Mouse (Mus musculus) heart, embryonic 14.5 days (tissue): ENCODE results near the gene Ager. TPM values are rescaled to one million over a fixed set of nuclear protein-coding genes. Genes with fewer than 3 reads are reported as not detected.
A peak's percentile ranks its signal among the peaks of the same experiment; 100 is the strongest.

Source experiments
- ATAC-seq: fragments of 200-750 bp; cut with Nextera tagmentation; 2 replicates; pipeline ENCODE4 v1.8.0; 2017; ENCODE audit warnings: low read depth, moderate TSS enrichment; ENCODE audit not compliant: insufficient number of reproducible peaks, insufficient read depth, low FRiP score
- H3K27ac ChIP-seq, 2 experiments: fragments of 200-500 bp in 1 of 2; fragments of 300-500 bp in 1 of 2; sonication (generic) in 1 of 2; replicated peaks in 1 of 2; 2 replicates each; pipeline ENCODE4 v1.5.1; 2012 to 2014; ENCODE audit warnings: low read depth in 2 of 2, low read length in 2 of 2, control low read depth in 1 of 2, mild to moderate bottlenecking in 1 of 2, mixed read lengths in 1 of 2; ENCODE audit not compliant: control insufficient read depth in 1 of 2, insufficient read depth in 1 of 2
- H3K27me3 ChIP-seq: fragments of 300-500 bp; sonication (generic); 2 replicates; pipeline ENCODE4 v1.6.1; 2014; ENCODE audit warnings: mild to moderate bottlenecking, low read length, control low read depth; ENCODE audit not compliant: control insufficient read depth, insufficient read depth
- H3K36me3 ChIP-seq: fragments of 300-500 bp; sonication (generic); 2 replicates; pipeline ENCODE4 v1.6.1; 2014; ENCODE audit warnings: mild to moderate bottlenecking, control low read depth, low read length, mixed read lengths; ENCODE audit not compliant: control insufficient read depth, insufficient read depth
- H3K4me1 ChIP-seq, 2 experiments: fragments of 200-500 bp in 1 of 2; fragments of 300-500 bp in 1 of 2; sonication (generic) in 1 of 2; 2 replicates each; pipeline ENCODE4 v1.6.1; 2012 to 2014; ENCODE audit warnings: low read length in 2 of 2, control low read depth in 1 of 2, mixed read lengths in 1 of 2; ENCODE audit not compliant: control insufficient read depth in 2 of 2, insufficient read depth in 2 of 2
- H3K4me2 ChIP-seq: fragments of 300-500 bp; sonication (generic); 2 replicates; pipeline ENCODE4 v1.6.1; 2014; ENCODE audit warnings: mild to moderate bottlenecking, low read length
- H3K4me3 ChIP-seq, 2 experiments: fragments of 200-500 bp in 1 of 2; fragments of 300-500 bp in 1 of 2; sonication (generic) in 1 of 2; 2 replicates each; pipeline ENCODE4 v1.5.1; 2012 to 2014; ENCODE audit warnings: low read length in 2 of 2, mild to moderate bottlenecking in 2 of 2, control low read depth in 1 of 2, low read depth in 1 of 2, moderate library complexity in 1 of 2; ENCODE audit not compliant: control insufficient read depth in 1 of 2, insufficient read depth in 1 of 2
- H3K9ac ChIP-seq: fragments of 300-500 bp; sonication (generic); 2 replicates; pipeline ENCODE4 v1.6.1; 2014; ENCODE audit warnings: mild to moderate bottlenecking, low read length
- H3K9me3 ChIP-seq: fragments of 300-500 bp; sonication (generic); 2 replicates; pipeline ENCODE4 v1.6.1; 2016; ENCODE audit warnings: low read length, control low read depth; ENCODE audit not compliant: control insufficient read depth
- WGBS: fragments of 180-500 bp; shearing (Covaris S2); extraction: QIAGEN DNeasy Blood & Tissue Kit; methylation state at CpG from one replicate; pipeline ENCODE4 v1.1.7; 2014; 5-methylcytosine and 5-hydroxymethylcytosine counted together
- polyA plus RNA-seq: library from polyadenylated mRNA; unstranded; fragments of >200 nt; fragmentation: Nextera tagmentation; extraction: Ambion mirVana; gene quantifications from 2 replicates; pipeline ENCODE4 v1.2.1, GENCODE M21; 2014

Ager gene
- polyA plus RNA-seq, 1 experiment from 2014 or later: 1.2 TPM

DNA sequence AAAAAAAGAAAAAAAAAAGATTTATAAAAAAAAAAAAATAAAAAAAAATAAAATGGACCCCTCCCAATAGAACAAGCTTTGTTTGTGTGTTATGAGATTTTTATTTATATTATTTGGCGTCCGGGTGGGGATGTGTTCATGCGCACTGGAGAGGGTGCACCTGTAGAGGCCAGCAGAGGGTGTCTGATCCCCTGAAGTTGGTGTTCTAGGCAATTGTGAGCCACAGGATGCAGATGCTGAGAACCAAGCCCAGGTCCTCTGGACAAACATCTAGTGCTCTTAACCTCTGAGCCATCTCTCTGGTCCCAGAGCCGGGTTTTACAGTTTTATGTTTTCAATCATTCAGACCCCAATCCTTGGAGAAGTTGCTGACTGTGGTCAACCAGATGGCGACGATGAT lies 37.2 kb upstream of the Ager start:
- Histone ChIP-seq H3K9ac (no peak overlapping the region), H3K27ac (0 out of 4 replicates have a peak overlapping the region, but pooled peaks of 1 of the 2 experiments have one; percentile 55), H3K9me3 (0 out of 2 replicates have a peak, but pooled peaks cover 2% of the 10 kb centered on the region), H3K4me3 (no peak overlapping the region), H3K4me2 (no peak overlapping the region), H3K36me3 (no peaks in the 10 kb centered on the region), H3K4me1 (peaks cover 8 to 11% of the 10 kb centered on the region in 2 experiments), H3K27me3 (no peaks in the 10 kb centered on the region)
- ATAC-seq: no peak
- WGBS: 87% methylated on average over 6 of the region's 6 CpGs

DNA sequence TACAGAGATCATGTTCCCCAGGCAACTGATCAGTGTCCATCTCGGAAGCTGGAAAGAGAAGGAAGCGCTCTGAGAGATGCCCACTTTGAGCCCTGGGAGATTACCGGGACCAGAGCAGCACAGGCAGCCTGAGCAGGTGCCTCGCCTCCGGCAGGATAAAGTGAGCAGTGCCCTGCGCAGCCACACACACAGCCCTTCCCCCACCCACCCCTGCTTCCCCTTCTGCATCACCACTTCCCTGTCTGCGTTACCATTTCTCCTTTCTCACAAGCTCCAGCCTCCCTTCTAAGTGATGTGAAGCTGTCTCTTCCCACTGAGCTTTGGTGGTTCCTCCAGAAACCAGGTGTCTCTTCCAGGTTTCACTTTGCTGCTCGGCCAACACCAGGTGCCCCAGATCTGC lies 36.5 kb upstream of the Ager start:
- H3K27ac ChIP-seq: peak overlapping the region in 1 of 2 experiments; percentile 55; a peak in 2 of 4 replicates
- no peak overlapping the region for H3K9ac ChIP-seq
- peak overlapping the region; percentile 34; the same call in 1 of the 2 replicates for H3K4me2 ChIP-seq
- H3K4me1 ChIP-seq: peaks cover 8 to 11% of the 10 kb centered on the region in 2 experiments
- H3K27me3 ChIP-seq: no peaks in the 10 kb centered on the region
- no peak for ATAC-seq
- H3K36me3 ChIP-seq: no peaks in the 10 kb centered on the region
- H3K4me3 ChIP-seq: no peak overlapping the region
- 0 out of 2 replicates have a peak, but pooled peaks cover 2% of the 10 kb centered on the region for H3K9me3 ChIP-seq
- 41% methylated on average over 8 of the region's 8 CpGs for WGBS

DNA sequence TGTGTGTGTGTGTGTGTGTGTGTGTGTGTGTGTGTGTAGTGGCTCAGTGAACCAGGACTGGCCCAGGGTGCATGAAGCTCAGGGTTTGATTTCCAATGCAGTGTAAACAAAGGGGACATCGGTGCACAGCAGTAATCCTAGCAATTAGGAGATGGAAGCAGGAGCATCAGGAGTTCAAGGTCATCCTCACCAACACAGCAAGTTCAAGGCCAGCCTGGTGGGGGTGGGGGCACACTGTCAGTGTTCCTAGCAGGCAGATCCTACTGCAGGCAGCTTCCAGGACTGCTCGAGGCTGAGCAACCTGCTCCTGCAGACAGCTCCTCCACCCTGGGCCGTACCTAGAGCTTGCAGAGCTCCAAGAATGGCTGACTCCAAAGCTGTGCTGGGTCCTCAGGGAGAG lies 35.1 kb upstream of the Ager start:
- no peak overlapping the region for H3K4me3 ChIP-seq
- no peak for ATAC-seq
- H3K27ac ChIP-seq: no peak overlapping the region
- H3K4me1 ChIP-seq: peaks cover 8 to 11% of the 10 kb centered on the region in 2 experiments
- H3K36me3 ChIP-seq: no peaks in the 10 kb centered on the region
- 52% methylated on average over 3 of the region's 3 CpGs for WGBS
- no peak overlapping the region for H3K9ac ChIP-seq
- H3K4me2 ChIP-seq: no peak overlapping the region
- H3K27me3 ChIP-seq: no peaks in the 10 kb centered on the region
- 0 out of 2 replicates have a peak, but pooled peaks cover 2% of the 10 kb centered on the region for H3K9me3 ChIP-seq

- no peak overlapping the region for H3K9ac ChIP-seq
- H3K4me1 ChIP-seq: peaks cover 8 to 11% of the 10 kb centered on the region in 2 experiments
- H3K9me3 ChIP-seq: 0 out of 2 replicates have a peak, but pooled peaks cover 2% of the 10 kb centered on the region
- H3K27ac ChIP-seq: 0 out of 4 replicates have a peak overlapping the region, but pooled peaks of 1 of the 2 experiments have one; percentile 41
- no peaks in the 10 kb centered on the region for H3K27me3 ChIP-seq
- H3K36me3 ChIP-seq: no peaks in the 10 kb centered on the region
- no peak overlapping the region for H3K4me3 ChIP-seq
- no peak overlapping the region for H3K4me2 ChIP-seq
- WGBS: 65% methylated on average over 11 of the region's 11 CpGs
- ATAC-seq: no peak
These were observed 34.3 kb upstream of the Ager start for GRCm38 (mm10) chr17:34563354-34563753.

DNA sequence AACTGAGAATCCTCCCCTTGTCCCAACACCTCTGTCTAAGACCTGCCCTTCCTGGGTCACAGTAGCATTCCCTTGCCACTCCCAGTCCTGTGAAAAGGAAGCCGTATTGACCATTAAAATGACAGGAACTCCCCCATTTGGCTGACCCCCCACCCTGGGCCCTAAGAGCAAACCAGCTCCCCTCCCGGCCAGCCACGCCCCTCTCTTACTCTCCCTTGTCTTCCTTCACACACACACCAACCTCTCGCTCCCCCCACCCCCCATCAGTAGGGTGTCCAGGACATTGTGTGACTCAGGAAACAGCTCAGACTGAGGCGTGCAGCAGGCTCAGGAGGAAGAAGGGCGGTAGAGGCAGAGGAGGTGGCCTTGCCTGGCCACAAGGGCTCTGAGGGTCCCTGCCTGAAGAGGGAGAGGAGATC lies 33.6 kb upstream of the Ager start, which contains the start of gene Notch4:
Gene Notch4, plus strand, starts transcription at position 266 of the 419 bp plus-strand sequence.
- 10% methylated on average over 6 of the region's 6 CpGs for WGBS

DNA sequence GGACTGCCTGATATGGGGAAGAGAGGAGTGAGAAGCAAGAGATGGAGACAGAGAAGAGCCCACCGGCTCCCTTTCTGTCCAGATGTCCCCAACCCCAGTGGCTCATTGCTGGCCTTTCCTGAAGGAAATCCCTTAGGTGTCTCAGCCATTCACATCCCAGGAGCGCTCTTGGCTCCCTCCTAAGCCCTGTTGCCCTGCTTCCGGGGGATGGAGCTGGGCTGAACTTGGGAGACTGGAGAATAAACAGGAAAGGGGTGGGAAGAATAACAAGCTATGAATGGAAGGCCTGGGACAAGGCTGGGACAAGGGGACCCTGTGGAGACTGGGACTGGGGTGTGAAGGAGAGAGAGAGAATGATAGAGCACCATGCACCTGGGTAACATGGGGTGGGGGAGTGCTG lies 32.9 kb upstream of the Ager start:
- Histone ChIP-seq H3K27ac (peak overlapping the region; percentile 52 to 82), H3K4me2 (peak overlapping the region; percentile 55), H3K4me3 (peak overlapping the region; percentile 18 to 28), H3K36me3 (0 out of 2 replicates have a peak, but pooled peaks cover under 1% of the 10 kb centered on the region), H3K4me1 (peaks cover 8 to 11% of the 10 kb centered on the region in 2 experiments), H3K27me3 (no peaks in the 10 kb centered on the region), H3K9ac (peak overlapping the region; percentile 66), H3K9me3 (0 out of 2 replicates have a peak, but pooled peaks cover 2% of the 10 kb centered on the region)
- WGBS: 29% methylated on average over 3 of the region's 3 CpGs
- ATAC-seq: peak; percentile 70

More for the DNA sequence above, 33.6 kb upstream of the Ager start, which contains the start of gene Notch4:
- Histone ChIP-seq H3K27ac (peak within 1 kb of the TSS; percentile 52 to 82), H3K9ac (peak within 1 kb of the TSS; percentile 66), H3K4me3 (peak within 1 kb of the TSS; percentile 18 to 28), H3K36me3 (no peaks in the 10 kb centered on the region), H3K9me3 (0 out of 2 replicates have a peak, but pooled peaks cover 2% of the 10 kb centered on the region), H3K4me1 (peaks cover 8 to 11% of the 10 kb centered on the region in 2 experiments), H3K4me2 (peak within 1 kb of the TSS; percentile 55), H3K27me3 (no peaks in the 10 kb centered on the region)
- peak; percentile 74 for ATAC-seq

DNA sequence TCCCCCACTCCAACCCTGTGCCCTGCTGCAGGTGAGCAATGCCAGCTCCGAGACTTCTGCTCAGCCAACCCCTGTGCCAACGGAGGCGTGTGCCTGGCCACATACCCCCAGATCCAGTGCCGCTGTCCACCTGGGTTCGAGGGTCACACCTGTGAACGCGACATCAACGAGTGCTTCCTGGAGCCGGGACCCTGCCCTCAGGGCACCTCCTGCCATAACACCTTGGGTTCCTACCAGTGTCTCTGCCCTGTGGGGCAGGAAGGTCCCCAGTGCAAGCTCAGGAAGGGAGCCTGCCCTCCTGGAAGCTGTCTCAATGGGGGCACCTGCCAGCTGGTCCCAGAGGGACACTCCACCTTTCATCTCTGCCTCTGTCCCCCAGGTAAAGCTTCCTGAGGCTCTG lies 30.4 kb upstream of the Ager start:
- 0 out of 2 replicates have a peak, but pooled peaks cover 5% of the 10 kb centered on the region for H3K9me3 ChIP-seq
- H3K27me3 ChIP-seq: no peaks in the 10 kb centered on the region
- H3K4me1 ChIP-seq: peaks cover 8 to 11% of the 10 kb centered on the region in 2 experiments
- H3K27ac ChIP-seq: no peak overlapping the region
- no peak overlapping the region for H3K9ac ChIP-seq
- no peak overlapping the region for H3K4me3 ChIP-seq
- H3K36me3 ChIP-seq: 0 out of 2 replicates have a peak, but pooled peaks cover 2% of the 10 kb centered on the region
- WGBS: 54% methylated on average over 9 of the region's 9 CpGs
- ATAC-seq: no peak
- H3K4me2 ChIP-seq: no peak overlapping the region
